Comparison of ENCODE assay signal across 8 mouse cellular contexts in genomic region chr7:45153586-45153985, GRCm38 (mm10). TPM values are rescaled to one million over a fixed set of nuclear protein-coding genes. Genes with fewer than 3 reads are reported as not detected.
A peak's percentile ranks its signal among the peaks of the same experiment; 100 is the strongest.
DNase-seq lines count a peak whose midpoint lies in the region; ATAC-seq and TF ChIP-seq lines count a peak whose summit lies in the region.

No protein-coding gene starts in this region.

- peak overlapping the region; percentile 81 for H3K9ac ChIP-seq in hindbrain, embryonic 12.5 days
- H3K9ac ChIP-seq in midbrain, embryonic 13.5 days (replicated peaks), result peak overlapping the region; percentile 86

- DNase-seq in kidney, adult 2 months, result no peak
- DNase-seq in kidney, postnatal 10 days, result no peak
- DNase-seq in R1 (ENCODE audit: low read depth, low spot score), result peak; percentile 70
- no peak for DNase-seq in cerebellum, adult 18-20 months
- no peak for DNase-seq in cerebellum, adult 11-12 months
- DNase-seq in frontal cortex, postnatal 14 days (ENCODE audit: low spot score in 2 of 2), result no peak

- H3K4me2 ChIP-seq in hindbrain, embryonic 12.5 days (replicated peaks), result peak overlapping the region; percentile 73
- peak overlapping the region; percentile 63 for H3K4me2 ChIP-seq in midbrain, embryonic 13.5 days (replicated peaks)

- peak overlapping the region; percentile 82 for H3K4me3 ChIP-seq in kidney, adult 2 months (ENCODE audit: insufficient read depth, low read depth, low read length)
- peak overlapping the region; percentile 64 for H3K4me3 ChIP-seq in hindbrain, embryonic 12.5 days
- peak overlapping the region; percentile 62 for H3K4me3 ChIP-seq in midbrain, embryonic 13.5 days (replicated peaks)

- ATAC-seq in hindbrain, embryonic 12.5 days (ENCODE audit: low FRiP score), result 0 out of 2 replicates have a peak, but pooled peaks have one; percentile 2
- ATAC-seq in midbrain, embryonic 13.5 days, result no peak; the same call in 1 of the 2 replicates

- H3K4me1 ChIP-seq in kidney, adult 2 months (ENCODE audit: control insufficient read depth, insufficient read depth, low read length), result peaks cover 2% of the 10 kb centered on the region; the same call in 1 of the 2 replicates
- peaks cover 17% of the 10 kb centered on the region for H3K4me1 ChIP-seq in hindbrain, embryonic 12.5 days
- peaks cover 32% of the 10 kb centered on the region for H3K4me1 ChIP-seq in midbrain, embryonic 13.5 days (replicated peaks)

- no peaks in the 10 kb centered on the region for H3K27me3 ChIP-seq in kidney, adult 2 months (replicated peaks; ENCODE audit: control insufficient read depth, insufficient read depth, low read length)
- H3K27me3 ChIP-seq in hindbrain, embryonic 12.5 days, result no peaks in the 10 kb centered on the region
- no peaks in the 10 kb centered on the region for H3K27me3 ChIP-seq in midbrain, embryonic 13.5 days

- H3K36me3 ChIP-seq in kidney, adult 2 months (ENCODE audit: control insufficient read depth, insufficient read depth, low read length), result no peaks in the 10 kb centered on the region
- peaks cover 15% of the 10 kb centered on the region for H3K36me3 ChIP-seq in hindbrain, embryonic 12.5 days
- H3K36me3 ChIP-seq in midbrain, embryonic 13.5 days, result peaks cover 19% of the 10 kb centered on the region

- no peak for TF ChIP-seq CTCF in kidney, adult 2 months (conservative IDR thresholded peaks at IDR 0.05; ENCODE audit: insufficient read depth, insufficient read length, low read depth, low read length)

- H3K27ac ChIP-seq in kidney, adult 2 months (ENCODE audit: insufficient read depth, low read depth, low read length), result peak overlapping the region; percentile 96
- peak overlapping the region; percentile 94 for H3K27ac ChIP-seq in hindbrain, embryonic 12.5 days
- peak overlapping the region; percentile 93 for H3K27ac ChIP-seq in midbrain, embryonic 13.5 days

- WGBS in kidney, adult 2 months, result under 1% methylated on average over 5 of the region's 5 CpGs
- 2% methylated on average over 5 of the region's 5 CpGs for WGBS in hindbrain, embryonic 12.5 days
- WGBS in midbrain, embryonic 13.5 days, result 4% methylated on average over 5 of the region's 5 CpGs

- H3K9me3 ChIP-seq in hindbrain, embryonic 12.5 days (replicated peaks), result no peaks in the 10 kb centered on the region
- no peaks in the 10 kb centered on the region for H3K9me3 ChIP-seq in midbrain, embryonic 13.5 days

- no peak for TF ChIP-seq POLR2A in kidney, adult 2 months (IDR thresholded peaks at IDR 0.05; ENCODE audit: low read depth, low read length)

RNA-seq across cellular contexts. Expression of gene Pih1d1, which starts 0.5 kb away (rescaled TPM):
- polyA plus RNA-seq in kidney, adult 2 months (2012; rRNA removed), result 80.3 and 84.9 TPM in 2 replicates
- 90.3 and 91.0 TPM in 2 replicates for polyA plus RNA-seq in hindbrain, embryonic 12.5 days (2016; fragmentation: Nextera tagmentation; extraction: Ambion mirVana)
- 93.0 and 96.0 TPM in 2 replicates for polyA plus RNA-seq in midbrain, embryonic 13.5 days (2015; fragmentation: Nextera tagmentation; extraction: Ambion mirVana)

RNA-seq across cellular contexts. Expression of gene Aldh16a1, which starts 0.8 kb away (rescaled TPM):
- 106 and 119 TPM in 2 replicates for polyA plus RNA-seq in kidney, adult 2 months (2012; rRNA removed)
- 33.4 and 39.8 TPM in 2 replicates for polyA plus RNA-seq in hindbrain, embryonic 12.5 days (2016; fragmentation: Nextera tagmentation; extraction: Ambion mirVana)
- 24.7 and 27.2 TPM in 2 replicates for polyA plus RNA-seq in midbrain, embryonic 13.5 days (2015; fragmentation: Nextera tagmentation; extraction: Ambion mirVana)

RNA-seq across cellular contexts. Expression of gene Slc17a7, which starts 10.2 kb away (rescaled TPM):
- polyA plus RNA-seq in kidney, adult 2 months (2012; rRNA removed), result not detected in 2 replicates
- polyA plus RNA-seq in hindbrain, embryonic 12.5 days (2016; fragmentation: Nextera tagmentation; extraction: Ambion mirVana), result 1.1 and 1.2 TPM in 2 replicates
- polyA plus RNA-seq in midbrain, embryonic 13.5 days (2015; fragmentation: Nextera tagmentation; extraction: Ambion mirVana), result 0.34 and 1.8 TPM in 2 replicates

RNA-seq across cellular contexts. Expression of gene Flt3l, which starts 17.4 kb away (rescaled TPM):
- 36.8 and 37.7 TPM in 2 replicates for polyA plus RNA-seq in kidney, adult 2 months (2012; rRNA removed)
- 0.52 and 1.6 TPM in 2 replicates for polyA plus RNA-seq in hindbrain, embryonic 12.5 days (2016; fragmentation: Nextera tagmentation; extraction: Ambion mirVana)
- polyA plus RNA-seq in midbrain, embryonic 13.5 days (2015; fragmentation: Nextera tagmentation; extraction: Ambion mirVana), result 0.82 and 1.3 TPM in 2 replicates

RNA-seq across cellular contexts. Expression of gene Gm45713, which starts 17.6 kb away (rescaled TPM):
- 5.6 TPM in 2 replicates for polyA plus RNA-seq in kidney, adult 2 months (2012; rRNA removed)
- polyA plus RNA-seq in hindbrain, embryonic 12.5 days (2016; fragmentation: Nextera tagmentation; extraction: Ambion mirVana), result 0.31 TPM in 1 of 2 replicates, not detected in the other
- 0.24 TPM in 1 of 2 replicates, not detected in the other for polyA plus RNA-seq in midbrain, embryonic 13.5 days (2015; fragmentation: Nextera tagmentation; extraction: Ambion mirVana)
